Mouse (Mus musculus): ENCODE measurements around the gene Cacna1b.

GRCm38 (mm10) chr2:24717461-24717860 lies 45.5 kb downstream of the Cacna1b start:
- no peak for TF ChIP-seq GATA1 (IDR thresholded peaks at IDR 0.05; ENCODE audit: low read length)
- no peak for TF ChIP-seq TAL1 (IDR thresholded peaks at IDR 0.05; ENCODE audit: low read length)

All from erythroblast, embryonic 14.5 days (primary cell).